Mouse (Mus musculus) heart, adult 18-20 months (tissue): ENCODE measurements at regions not wholly inside any gene's neighbourhood (a gene's known extent, or its start where the extent isn't known, plus 50 kb on each side); places are given as distances from the start of the nearest gene placed in this dataset.

Experiments used
- DNase-seq, 2 experiments: peaks; one replicate each; pipeline ENCODE4 v3.0.0; 2021 to 2022; ENCODE audit warnings: mixed read lengths in 1 of 2

DNA sequence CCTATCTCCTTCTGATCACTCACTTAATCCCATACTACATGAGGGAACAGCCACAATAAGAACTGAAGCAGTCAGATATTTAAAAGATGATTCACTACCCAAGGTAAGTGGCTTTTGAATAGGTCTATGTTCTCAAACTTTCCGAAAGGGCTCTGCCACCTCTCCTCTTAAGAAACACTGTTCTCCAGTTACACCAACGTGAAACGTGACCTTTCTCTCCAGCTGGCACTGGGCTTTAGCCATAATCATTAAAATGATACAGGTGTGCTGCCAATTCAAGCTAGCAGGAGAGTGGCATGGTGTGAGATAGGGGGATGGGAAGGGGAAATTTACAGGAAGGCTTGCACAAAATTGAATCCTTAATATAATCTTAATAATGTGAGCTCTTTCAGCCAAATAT is 2216.4 kb upstream of the Gm7489 start:
- DNase-seq: no peak

DNA sequence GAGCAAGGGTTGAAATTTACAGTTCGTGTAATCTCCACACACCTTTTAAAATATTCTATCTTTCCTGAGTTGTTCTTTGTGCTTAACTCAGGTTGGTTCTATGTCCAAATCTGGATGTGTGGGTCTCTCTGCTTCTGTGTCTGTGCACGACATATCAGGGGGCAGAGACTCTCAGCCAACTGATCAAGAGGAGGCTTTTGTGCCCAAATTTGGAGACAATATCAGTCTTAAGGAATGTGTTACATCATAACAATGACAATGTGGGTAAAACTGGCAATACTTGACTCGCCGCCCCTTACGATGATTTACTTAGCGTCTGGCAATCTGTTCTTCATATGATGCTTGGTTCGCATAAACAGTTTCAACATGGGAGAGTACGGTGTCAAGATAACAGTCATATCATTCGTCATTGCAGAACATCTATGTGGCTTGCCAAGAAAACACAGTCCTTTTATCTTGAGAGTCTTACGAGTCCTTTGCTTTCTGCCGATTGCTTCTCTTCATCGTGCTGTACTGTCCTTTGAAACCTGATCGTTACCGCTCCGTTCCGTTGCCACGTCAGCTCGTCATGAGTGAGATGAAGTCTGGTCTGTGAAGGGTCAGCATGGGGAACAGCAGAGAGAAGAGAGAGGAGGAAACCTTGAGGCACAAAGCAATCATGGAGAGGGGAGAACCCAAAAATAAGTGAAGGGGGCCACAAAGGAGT is 2212.9 kb upstream of the Gm7489 start:
- no peak for DNase-seq

DNA sequence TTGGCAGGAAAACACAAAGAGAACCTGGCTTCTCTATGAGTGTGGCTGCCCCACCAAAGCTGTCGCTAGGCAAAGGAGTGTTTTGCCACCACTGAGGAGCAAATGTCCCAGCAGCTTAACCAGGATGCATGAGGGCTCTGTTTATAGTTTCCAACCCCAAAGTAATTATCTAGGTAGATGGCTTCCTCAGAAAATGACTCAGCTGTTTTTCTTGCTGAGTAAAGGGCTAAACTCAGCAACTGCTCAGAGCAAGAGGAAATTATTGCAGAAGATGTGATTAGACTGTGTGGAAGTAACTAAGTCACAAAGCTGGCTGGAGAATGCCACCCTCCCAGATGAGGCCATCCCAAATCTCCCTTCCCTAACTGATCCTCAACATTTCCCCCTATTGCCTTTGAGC is 2211.2 kb upstream of the Gm7489 start:
- no peak for DNase-seq

DNA sequence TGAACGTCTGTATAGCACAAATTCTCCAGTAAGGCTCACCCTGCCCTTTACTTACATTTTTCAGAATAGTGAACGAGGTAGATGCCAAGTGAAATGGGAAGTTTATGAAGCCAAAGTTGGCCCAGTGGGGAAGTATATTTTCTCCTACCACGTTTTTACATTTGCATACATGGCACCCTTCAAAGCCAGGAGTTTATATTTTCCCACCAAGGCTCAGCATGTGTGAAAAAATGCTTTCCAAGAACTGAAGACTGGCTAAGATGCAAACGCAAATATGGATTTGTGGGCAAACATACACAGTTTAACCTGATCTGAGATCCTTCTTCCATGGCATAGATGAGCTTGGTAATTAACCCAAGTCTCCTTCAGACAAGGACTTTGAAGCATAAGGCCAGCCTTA is 2209.4 kb upstream of the Gm7489 start:
- DNase-seq: no peak

DNA sequence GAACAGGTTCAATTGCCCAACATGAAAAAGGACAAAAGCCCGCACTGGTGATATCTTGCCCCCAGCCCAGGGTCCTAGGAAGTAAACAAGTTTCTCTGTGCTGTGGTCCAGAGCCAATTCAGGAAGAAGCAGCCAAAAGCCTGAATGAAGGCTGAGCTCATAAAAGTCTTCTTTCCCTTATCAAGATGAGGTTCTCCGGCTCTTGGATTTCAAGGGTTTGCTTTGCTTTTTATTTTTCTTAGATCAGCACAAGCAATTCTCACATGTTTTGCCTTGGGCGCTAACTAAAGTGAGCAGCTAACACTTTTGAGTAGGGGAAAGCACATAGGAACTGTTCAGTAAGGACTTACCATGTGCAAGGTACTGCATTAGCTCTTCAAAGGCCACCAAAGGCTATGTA is 2208.0 kb upstream of the Gm7489 start:
- DNase-seq: no peak

DNA sequence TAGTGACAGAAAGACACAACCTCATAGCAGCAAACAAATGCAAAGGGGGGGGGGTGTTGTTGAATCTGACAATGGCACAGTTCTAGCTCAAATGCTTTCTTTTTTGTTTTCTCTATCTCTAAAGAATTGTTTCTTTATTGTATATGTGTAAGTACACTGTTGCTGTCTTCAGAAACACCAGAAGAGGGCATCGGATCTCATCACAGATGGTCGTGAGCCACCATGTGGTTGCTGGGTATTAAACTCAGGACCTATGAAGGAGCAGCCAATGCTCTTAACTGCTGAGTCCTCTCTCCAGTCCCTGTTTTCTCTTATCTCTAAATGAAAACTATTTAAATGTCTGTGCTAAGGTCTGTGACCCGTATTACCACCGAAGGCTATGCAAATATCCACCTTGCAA is 2207.4 kb upstream of the Gm7489 start:
- no peak for DNase-seq

DNA sequence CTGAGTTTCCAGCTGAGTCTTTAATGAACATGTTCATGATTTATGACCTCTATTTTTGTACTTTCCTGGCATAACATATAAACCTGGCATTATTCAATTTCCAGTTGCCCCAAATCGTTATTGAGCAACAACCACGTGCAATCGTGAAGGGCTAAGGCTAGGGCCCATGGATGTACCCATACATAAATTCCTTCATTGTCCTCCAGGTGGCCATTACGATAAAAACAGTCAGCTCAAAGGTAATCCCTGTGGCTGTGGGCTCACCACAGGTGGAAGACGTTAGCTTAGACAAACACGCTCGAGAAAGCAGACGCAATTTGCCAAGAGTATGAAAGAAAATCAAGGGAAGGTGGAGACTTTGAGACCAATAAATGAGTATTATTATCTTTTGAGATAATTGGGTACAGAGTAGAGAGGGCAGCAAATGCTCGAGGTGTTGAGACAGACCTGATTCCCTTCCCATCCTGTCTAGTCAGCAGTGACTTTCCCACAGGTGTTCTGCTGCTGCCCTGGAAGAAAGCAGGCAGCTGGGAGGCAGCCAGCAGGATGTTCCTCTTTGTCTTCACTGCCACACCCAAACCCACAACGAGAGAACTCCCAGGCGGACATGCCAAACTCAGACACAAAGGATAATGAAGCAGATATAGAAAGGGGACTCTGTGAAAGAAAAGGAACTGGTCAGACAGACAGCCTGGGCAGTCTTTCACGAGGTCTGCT is 2205.4 kb upstream of the Gm7489 start:
- DNase-seq: no peak

DNA sequence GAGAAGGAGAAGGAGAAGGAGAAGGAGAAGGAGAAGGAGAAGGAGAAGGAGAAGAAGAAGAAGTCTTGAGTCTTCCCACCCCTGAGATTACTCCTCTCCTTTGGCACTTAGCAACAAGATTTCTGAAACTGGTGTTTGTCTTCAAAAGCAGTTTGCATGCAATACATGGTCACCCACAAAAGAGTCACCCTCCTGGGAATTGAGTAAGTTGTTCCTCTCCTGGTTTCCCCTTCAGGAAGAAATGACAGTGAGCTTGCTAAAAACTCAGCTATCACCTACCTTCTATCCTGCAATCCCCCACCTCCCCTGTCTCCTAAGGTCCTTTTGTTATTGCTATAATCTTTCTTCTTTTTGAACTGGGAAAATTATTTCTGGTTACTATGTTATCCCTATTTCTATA is 2204.2 kb upstream of the Gm7489 start:
- no peak for DNase-seq

DNA sequence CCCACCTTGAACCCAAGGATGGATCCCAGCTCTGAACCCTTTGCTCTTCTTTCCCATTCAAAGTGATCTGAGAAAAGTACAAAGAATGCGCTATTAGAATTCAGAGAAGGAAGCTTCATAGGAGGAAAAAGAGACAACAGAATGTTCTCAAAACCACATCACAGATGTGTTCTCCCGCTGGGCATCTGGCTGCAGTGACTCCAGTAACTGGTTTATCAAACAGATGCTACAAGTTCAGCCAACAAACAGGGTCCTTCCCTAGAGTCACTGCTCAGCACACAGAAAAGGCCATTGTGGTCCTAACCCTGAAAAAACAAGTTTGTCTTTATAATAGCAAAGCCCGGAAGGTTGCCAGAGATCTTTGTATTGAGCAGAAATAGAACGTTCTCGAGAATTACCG is 2203.5 kb upstream of the Gm7489 start:
- no peak for DNase-seq

DNA sequence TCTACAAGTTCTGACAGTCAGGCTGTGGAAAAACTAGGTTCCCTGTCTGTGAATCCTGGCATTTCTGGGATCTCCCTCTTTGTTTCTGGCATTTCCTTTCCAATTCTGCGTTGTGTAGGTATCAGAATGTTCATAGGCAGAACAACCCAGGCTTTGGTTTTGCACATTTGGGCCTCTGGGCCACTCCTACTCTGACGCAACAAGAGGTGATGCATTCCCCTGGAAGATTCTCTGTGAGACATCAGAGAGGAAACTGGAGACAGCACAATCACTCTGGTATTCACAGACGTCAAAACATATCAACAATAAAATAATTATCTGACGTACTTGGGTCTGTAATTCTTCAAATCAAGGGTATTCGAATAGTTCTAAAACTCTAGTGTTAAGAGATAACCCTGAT is 2202.4 kb upstream of the Gm7489 start:
- DNase-seq: no peak

DNA sequence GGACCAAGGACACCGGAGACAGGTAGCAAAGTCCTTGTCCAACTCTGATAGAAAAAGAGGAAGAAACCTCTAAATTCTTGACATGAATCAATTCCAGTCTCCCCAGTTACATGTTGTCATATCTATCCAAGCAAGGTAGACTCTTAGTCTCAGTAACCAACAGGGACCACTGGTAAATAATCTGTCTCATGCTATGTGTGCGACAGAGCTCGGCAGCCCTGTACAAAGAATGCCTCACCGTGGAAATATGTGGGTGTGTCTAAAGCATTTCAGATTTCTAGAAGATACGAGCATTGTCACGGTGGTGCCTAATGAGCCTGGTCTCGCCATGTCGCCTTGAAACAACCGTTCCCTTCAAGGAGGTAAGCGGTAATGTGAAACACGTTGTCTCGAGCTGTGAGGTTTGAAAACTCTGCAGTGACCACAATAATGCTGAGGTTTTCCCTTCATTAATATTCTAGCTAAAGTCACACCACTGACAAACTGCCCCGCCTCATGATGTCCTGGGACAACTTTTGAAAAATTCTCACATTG is 2197.6 kb upstream of the Gm7489 start:
- no peak for DNase-seq

DNA sequence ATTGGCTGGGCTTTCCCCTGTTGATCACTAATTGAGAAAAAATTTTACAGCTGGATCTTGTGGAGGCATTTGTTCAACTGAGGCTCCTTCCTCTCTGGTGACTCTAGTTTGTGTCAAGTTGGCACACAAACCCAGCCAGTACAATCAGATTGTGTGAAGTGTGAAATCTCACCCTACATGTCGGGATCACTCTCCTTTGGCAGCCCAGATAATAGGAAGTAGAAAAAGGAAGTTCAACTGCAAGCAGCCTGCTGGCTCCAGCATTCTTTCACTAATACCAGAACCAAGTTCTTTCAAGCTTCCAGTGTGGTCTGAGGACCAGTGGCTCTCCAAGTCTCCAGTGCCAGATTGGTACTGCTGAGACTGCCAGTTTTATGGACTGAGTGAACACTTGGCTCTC is 2195.2 kb upstream of the Gm7489 start:
- no peak for DNase-seq

DNA sequence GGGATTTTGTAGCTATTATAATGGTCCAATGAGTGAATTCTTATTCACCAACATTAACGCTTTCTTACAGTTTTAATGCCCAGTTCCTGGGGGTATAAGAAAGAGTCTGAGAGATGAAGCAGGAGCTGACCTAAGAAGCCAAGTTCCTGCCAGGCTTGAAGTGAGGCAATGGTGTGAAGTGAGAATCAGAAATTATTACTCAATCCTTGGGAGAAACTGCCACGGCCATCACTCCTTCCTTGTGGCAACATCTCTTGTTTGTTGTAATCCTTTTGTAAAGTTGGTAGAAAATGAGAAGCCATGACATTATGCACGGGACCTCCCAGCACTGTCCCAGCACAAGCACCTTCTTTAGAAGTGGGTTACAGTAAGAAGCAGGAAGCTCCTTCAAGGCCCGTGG is 2192.0 kb upstream of the Gm7489 start:
- DNase-seq: no peak

DNA sequence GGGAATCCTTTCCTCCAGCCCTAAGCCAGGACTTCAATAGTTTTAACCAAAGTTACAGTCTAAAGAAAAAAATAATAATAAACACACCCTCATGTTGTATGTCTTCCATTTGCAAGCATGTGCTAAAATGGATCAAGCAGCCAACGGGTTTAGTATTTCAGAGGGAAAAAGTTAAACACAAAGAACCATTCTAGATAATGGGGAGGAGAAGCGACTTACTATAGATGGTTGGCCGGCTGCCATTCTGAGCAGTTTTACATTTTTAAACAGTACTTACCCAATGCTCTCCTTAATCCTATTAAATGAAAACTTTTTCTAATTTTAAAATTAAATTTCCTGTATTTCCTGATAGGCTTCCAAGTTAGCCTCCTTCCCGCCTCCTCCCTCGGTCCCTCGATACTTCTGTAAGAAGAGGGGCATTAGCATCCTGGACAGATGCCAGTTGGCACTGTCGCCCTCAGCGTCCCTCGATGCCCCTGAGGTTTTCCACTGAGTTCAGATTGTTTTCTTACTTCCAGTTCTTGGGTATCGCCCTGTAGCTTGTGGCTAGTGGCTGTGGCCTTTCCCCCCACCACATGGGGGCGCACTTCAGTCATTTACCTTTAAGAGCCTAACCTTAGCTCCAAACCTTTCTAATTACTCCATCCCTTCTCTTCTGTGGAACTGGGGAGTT is 2188.2 kb upstream of the Gm7489 start:
- peak; percentile 32 to 81 for DNase-seq

DNA sequence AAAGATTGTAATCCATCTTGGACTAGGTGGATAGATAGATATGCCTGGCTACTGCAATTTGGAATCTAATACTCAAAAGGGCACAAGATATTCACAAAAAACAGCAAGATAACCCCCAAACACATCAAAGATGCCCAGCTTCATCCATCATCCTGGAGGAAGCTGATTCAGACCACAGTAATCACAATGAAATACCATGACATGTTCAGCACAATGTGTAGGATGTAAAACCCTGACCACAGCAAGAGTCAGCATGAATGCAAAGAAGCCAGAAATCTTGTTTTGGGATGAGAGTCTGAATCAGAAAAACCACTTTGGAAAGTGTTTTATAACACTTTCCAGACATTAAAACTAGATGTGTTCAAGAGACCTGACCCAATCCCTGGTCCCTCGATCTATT is 2180.5 kb upstream of the Gm7489 start:
- no peak for DNase-seq

DNA sequence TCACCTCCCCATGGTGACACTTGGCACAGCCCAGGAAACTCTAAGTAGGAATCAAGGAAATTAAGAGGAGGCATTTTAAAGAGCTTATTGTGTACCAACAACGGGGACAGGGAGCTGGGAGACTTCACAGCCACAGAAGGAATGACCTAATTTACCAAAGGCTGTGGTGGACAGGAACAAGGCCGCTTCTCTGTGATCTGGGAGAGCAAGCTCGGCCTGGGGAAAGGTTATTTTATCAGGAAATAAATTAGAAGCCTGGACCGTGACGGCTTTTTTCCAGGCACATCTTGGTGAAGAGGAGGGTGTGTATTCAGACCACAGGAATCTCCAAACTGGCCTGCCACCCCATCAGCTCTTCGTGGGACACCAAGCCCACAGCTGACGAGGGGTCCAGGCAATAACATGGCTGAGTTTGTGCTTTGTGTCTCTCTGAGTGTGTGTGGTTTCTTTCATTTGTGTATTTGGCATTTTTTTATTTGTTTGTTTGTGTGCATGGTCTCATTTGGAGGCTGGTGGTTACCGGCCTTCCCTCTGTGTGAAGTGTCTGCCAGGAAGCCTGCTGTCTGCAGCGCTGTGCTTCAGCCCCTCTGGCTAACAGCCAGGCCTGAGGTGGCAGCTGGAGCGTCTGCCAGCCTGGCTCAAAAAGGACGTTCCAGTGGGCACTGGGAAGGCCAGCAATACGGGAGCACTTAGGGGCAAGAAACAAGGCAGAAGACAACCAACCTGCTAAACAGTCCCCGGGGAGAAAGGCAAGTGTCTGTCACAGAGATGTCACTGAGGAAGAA is 2174.6 kb upstream of the Gm7489 start:
- DNase-seq: peak; percentile 78 to 86

DNA sequence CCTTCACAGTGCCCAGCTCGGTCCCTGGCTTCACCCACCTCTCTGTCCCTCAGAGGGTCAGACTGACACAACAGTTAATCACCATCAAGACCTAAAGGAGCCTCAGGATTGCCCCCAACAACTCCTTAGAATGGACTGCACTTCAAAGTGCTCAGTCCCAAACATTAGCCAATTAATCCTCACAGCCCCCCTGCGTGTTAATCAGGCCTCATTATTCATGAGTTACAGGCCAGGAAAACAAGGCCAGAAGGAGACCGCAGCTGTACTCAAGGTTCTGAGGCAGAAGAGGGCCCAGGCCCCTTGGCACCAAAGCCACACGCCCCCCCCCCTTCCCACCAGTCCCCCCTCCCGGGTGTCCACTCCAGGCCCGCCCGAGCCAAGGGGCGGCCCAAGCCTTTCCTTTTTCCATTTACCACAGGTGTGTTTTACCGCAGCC is 2163.8 kb upstream of the Gm7489 start:
- no peak for DNase-seq

DNA sequence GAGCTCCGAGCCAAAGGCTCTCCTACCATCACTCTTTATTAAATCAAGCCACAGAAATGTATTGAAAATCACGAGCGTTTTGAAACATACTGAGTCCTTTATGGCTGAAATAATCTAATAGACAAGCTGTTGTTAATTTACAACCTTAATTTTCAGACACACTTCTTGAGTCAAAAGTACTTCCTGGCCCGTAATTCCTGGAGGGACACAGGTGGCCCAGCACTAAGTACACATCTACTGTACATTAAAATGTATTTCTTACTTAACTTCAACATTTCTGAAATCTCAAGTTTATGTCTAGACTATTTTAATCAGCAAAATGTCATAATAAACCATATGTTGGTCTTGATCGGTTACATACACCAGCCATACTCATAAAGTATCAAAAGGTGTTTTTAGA is 2163.3 kb upstream of the Gm7489 start:
- no peak for DNase-seq

DNA sequence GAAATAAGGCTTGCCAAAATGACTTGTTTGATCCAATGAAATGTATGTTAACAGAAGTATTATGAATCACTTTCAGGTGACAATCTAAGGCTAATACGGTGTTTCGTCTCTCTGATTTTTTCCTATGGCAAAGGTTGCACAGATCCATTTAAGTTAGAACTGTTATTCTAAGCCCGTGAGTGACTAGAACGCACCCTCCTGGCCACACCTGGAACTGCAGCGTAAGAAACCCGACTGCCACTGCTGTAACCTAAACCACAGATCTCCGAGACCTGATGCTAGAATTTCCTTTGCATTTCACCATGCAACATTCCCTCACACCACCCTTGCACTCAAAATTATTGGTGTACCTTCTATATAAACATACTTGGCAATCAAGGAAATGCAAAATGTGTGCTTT is 2160.6 kb upstream of the Gm7489 start:
- no peak for DNase-seq

DNA sequence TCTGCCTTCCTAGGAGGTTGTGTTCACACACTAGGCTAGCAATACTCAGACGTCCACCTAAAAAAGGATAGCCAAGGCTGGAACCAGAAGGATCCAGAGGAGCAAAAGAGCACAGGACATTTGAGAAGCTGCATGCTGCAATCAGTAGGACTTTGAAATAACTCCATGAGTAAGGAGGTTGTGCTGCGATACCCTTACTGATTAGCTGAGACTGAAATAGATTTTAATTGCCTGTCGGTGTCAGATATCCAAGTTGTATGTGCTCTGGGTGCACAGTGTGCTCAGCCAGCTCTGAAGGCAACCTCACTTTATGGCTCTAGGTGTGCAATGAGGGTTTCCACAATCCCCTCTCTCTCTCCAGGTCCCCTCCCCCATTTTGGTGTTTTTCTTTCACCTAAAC is 2159.2 kb upstream of the Gm7489 start:
- no peak for DNase-seq

DNA sequence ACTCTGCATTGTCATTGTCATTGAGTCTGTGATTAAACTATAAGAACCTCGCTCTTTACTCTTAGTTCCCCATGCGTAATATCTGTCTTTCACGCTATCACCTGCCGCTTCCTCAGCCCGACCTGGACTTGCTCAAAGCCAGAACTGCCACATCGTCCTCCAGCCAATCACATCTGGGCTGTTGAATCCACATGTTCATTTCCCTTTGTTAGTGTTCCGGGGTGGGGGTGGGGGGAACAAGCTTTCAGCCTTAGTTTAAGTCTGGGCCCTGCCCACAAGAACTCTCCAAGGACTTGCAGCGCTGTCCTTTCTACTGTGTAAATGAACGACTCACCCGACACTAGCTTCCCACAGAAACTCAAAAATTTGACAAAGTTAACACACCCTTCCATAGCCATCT is 2154.6 kb upstream of the Gm7489 start:
- no peak for DNase-seq

DNA sequence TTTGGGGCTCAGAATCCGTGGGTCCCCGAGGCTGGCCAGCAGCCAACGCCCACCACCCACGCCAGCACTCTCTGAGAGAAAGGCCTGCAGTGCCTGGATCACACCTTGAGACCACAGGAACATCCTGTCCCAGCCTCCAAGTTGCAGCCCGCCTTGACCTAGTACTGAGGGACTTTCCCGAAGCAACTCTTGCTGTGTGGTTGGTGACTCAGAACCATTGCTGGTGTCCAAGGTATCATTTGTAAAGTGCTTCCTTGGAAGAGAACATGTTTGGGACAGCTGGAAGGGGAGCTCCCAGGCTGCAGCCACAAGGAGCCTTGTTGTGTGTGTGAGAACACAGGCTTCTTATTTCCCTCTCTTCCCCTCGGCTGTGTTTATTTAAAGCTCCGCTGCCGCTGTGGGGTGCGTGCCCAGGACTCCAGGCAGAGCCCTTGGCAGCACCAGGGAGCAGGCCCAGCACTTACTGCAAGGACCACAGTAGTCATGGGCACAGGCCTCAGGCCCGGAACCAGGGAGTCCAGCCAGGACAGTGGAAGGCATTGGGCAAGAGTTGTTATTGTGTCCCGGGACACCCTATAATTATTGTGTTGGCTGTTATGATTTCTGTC is 2153.8 kb upstream of the Gm7489 start:
- peak; percentile 62 to 80 for DNase-seq
